Mouse (Mus musculus) CD4-positive, CD25-positive, alpha-beta regulatory T cell, adult 4 months (primary cell): Measurements from ENCODE around the gene Dhtkd1. TPM values are rescaled to one million over a fixed set of nuclear protein-coding genes. Genes with fewer than 3 reads are reported as not detected.

Source experiments
- polyA plus RNA-seq, 2 experiments: library from polyadenylated mRNA; unstranded; fragments of 100-300 nt; shearing (Covaris generic); gene quantifications; one replicate each; pipeline ENCODE4 v1.2.1; 2017

Dhtkd1 gene
- polyA plus RNA-seq, 2 experiments from 2014 or later = 0.05 TPM; not detected in 1

Other genes with a start within 250 kb of the Dhtkd1 start
- 10 to 100 TPM in 1 of 2 experiments, 1 to 10 TPM in 1; 9.7 to 10.1 TPM for gene Camk1d, start 228.3 kb downstream of the Dhtkd1 start, polyA plus RNA-seq
- 10 to 100 TPM; 42.0 to 54.7 TPM for gene Nudt5, start 97.8 kb downstream of the Dhtkd1 start, polyA plus RNA-seq
- 100 to 1,000 TPM; 181 to 224 TPM for gene Cdc123, start 97.6 kb downstream of the Dhtkd1 start, polyA plus RNA-seq
- 1 to 10 TPM in 1 of 2 experiments, not detected in 1; 2.5 TPM for gene Gm13199, start 79.9 kb downstream of the Dhtkd1 start, polyA plus RNA-seq
- 10 to 100 TPM; 17.6 to 25.1 TPM for gene Sec61a2, start 47.4 kb downstream of the Dhtkd1 start, polyA plus RNA-seq
- gene Upf2, start 8.7 kb upstream of the Dhtkd1 start, polyA plus RNA-seq = 10 to 100 TPM; 18.5 to 20.8 TPM
- gene Proser2, start 187.4 kb upstream of the Dhtkd1 start, polyA plus RNA-seq = under 1 TPM; 0.18 to 0.26 TPM